Mouse (Mus musculus): ENCODE measurements around the gene Zfp592. TPM values are rescaled to one million over a fixed set of nuclear protein-coding genes. Genes with fewer than 3 reads are reported as not detected.

The Zfp592 gene
- polyA plus RNA-seq, 1 experiment = 21.8 TPM

DNA sequence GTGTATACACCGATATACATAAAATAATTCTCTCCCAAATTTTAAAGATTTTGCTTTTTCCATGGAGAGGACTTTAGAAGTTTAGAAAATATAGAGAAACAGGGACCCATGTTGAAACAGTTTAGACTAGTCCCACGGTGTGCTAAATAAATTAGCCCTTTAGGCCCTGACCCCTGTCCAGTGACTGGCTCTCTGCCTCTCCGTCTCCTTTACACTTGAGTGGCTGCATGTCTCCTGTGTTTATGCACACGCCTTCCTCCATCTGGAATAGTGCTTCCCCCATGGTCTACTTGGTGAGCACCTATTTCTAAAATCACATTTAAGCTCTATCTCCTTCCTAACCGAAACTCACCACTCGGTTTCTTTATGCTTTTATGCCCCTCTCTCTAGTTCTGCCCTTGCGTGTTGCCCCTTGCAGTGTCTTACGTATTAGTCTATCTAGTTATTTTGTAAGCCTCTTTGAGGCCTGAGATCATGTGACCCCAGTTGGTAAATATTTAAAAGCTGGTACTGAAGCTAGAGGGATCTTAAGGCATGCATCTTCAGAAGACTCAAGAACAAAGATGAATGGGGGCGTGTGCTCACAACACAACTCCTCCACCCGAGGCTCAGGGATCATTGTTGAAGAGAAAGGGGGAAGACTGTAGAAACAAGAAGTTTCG is 62.4 kb downstream of the Zfp592 start:
- Histone ChIP-seq H3K4me3 (ENCODE audit: low read depth, low read length) (no peak overlapping the region), H3K4me1 (ENCODE audit: control insufficient read depth, insufficient read depth, insufficient read length, low read length) (peaks cover 13% of the 10 kb centered on the region; the same call in 1 of the 2 replicates), H3K27ac (ENCODE audit: insufficient read depth, low read depth, low read length) (no peak overlapping the region), H3K27me3 (ENCODE audit: control insufficient read depth, insufficient read depth, low read length) (no peaks in the 10 kb centered on the region), H3K36me3 (ENCODE audit: control insufficient read depth, insufficient read depth, low read length) (no peaks in the 10 kb centered on the region)
- no peak for TF ChIP-seq CTCF (IDR thresholded peaks at IDR 0.05; ENCODE audit: extremely low read depth, insufficient read length, insufficient replicate concordance, low read depth, low read length)
- TF ChIP-seq POLR2A (IDR thresholded peaks at IDR 0.05; ENCODE audit: low read depth, low read length) = no peak
- WGBS = 80% methylated on average over 11 of the region's 11 CpGs

GRCm38 (mm10) chr7:81057471-81057870 is 64.0 kb downstream of the Zfp592 start, which contains the start of gene Alpk3:
Gene Alpk3, plus strand, starts transcription at chr7:81057600.
- no peaks in the 10 kb centered on the region for H3K36me3 ChIP-seq (ENCODE audit: control insufficient read depth, insufficient read depth, low read length)
- H3K27me3 ChIP-seq (ENCODE audit: control insufficient read depth, insufficient read depth, low read length) = no peaks in the 10 kb centered on the region
- H3K4me3 ChIP-seq (ENCODE audit: low read depth, low read length) = no peak within 1 kb of the TSS
- TF ChIP-seq POLR2A (IDR thresholded peaks at IDR 0.05; ENCODE audit: low read depth, low read length) = no peak
- TF ChIP-seq CTCF (IDR thresholded peaks at IDR 0.05; ENCODE audit: extremely low read depth, insufficient read length, insufficient replicate concordance, low read depth, low read length) = no peak
- H3K27ac ChIP-seq (ENCODE audit: insufficient read depth, low read depth, low read length) = no peak within 1 kb of the TSS
- WGBS = 58% methylated on average over 27 of the region's 27 CpGs
- H3K4me1 ChIP-seq (ENCODE audit: control insufficient read depth, insufficient read depth, insufficient read length, low read length) = peaks cover 13% of the 10 kb centered on the region; the same call in 1 of the 2 replicates

- 51% methylated on average over 6 of the region's 6 CpGs for WGBS
- TF ChIP-seq POLR2A (IDR thresholded peaks at IDR 0.05; ENCODE audit: low read depth, low read length) (no peak), CTCF (IDR thresholded peaks at IDR 0.05; ENCODE audit: extremely low read depth, insufficient read length, insufficient replicate concordance, low read depth, low read length) (no peak)
Observed at GRCm38 (mm10) chr7:81057901-81058711, 64.6 kb downstream of the Zfp592 start.

DNA sequence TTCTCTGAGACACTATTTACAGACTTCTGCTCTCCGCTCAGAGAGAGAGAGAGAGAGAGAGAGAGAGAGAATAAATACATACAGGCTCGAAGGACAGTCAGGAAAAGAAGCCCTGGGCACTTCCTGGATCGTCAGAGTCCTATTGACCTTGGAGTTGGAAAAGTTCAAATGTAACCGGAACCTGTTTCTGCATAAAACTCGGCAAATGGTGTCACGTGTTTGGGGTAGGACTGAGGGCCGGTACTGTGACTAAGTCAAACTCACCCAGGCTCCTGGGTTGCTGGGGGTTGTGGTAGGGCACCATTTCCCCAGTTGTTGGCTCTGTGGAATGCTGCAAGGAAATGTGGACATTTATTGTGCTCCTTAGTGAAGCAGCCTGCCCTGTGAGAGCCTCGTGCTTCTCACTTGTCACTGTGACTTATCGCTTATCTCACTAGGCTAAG is 65.3 kb downstream of the Zfp592 start:
- Histone ChIP-seq H3K36me3 (ENCODE audit: control insufficient read depth, insufficient read depth, low read length) (no peaks in the 10 kb centered on the region), H3K27me3 (ENCODE audit: control insufficient read depth, insufficient read depth, low read length) (no peaks in the 10 kb centered on the region), H3K27ac (ENCODE audit: insufficient read depth, low read depth, low read length) (no peak overlapping the region), H3K4me1 (ENCODE audit: control insufficient read depth, insufficient read depth, insufficient read length, low read length) (peaks cover 13% of the 10 kb centered on the region; the same call in 1 of the 2 replicates), H3K4me3 (ENCODE audit: low read depth, low read length) (no peak overlapping the region)
- TF ChIP-seq CTCF (IDR thresholded peaks at IDR 0.05; ENCODE audit: extremely low read depth, insufficient read length, insufficient replicate concordance, low read depth, low read length) (no peak), POLR2A (IDR thresholded peaks at IDR 0.05; ENCODE audit: low read depth, low read length) (no peak)
- WGBS = 30% methylated on average over 9 of the region's 9 CpGs

More at GRCm38 (mm10) chr7:81057901-81058711, 64.6 kb downstream of the Zfp592 start:
- Histone ChIP-seq H3K4me1 (ENCODE audit: control insufficient read depth, insufficient read depth, insufficient read length, low read length) (peaks cover 13% of the 10 kb centered on the region; the same call in 1 of the 2 replicates), H3K27me3 (ENCODE audit: control insufficient read depth, insufficient read depth, low read length) (no peaks in the 10 kb centered on the region), H3K36me3 (ENCODE audit: control insufficient read depth, insufficient read depth, low read length) (no peaks in the 10 kb centered on the region), H3K27ac (ENCODE audit: insufficient read depth, low read depth, low read length) (no peak overlapping the region), H3K4me3 (ENCODE audit: low read depth, low read length) (no peak overlapping the region)

GRCm38 (mm10) chr7:81059388-81059787 is 65.9 kb downstream of the Zfp592 start:
- TF ChIP-seq POLR2A (IDR thresholded peaks at IDR 0.05; ENCODE audit: low read depth, low read length) (no peak), CTCF (IDR thresholded peaks at IDR 0.05; ENCODE audit: extremely low read depth, insufficient read length, insufficient replicate concordance, low read depth, low read length) (no peak)
- WGBS = 70% methylated on average over 5 of the region's 5 CpGs
- Histone ChIP-seq H3K36me3 (ENCODE audit: control insufficient read depth, insufficient read depth, low read length) (no peaks in the 10 kb centered on the region), H3K27me3 (ENCODE audit: control insufficient read depth, insufficient read depth, low read length) (no peaks in the 10 kb centered on the region), H3K27ac (ENCODE audit: insufficient read depth, low read depth, low read length) (no peak overlapping the region), H3K4me1 (ENCODE audit: control insufficient read depth, insufficient read depth, insufficient read length, low read length) (peaks cover 13% of the 10 kb centered on the region; the same call in 1 of the 2 replicates), H3K4me3 (ENCODE audit: low read depth, low read length) (no peak overlapping the region)

DNA sequence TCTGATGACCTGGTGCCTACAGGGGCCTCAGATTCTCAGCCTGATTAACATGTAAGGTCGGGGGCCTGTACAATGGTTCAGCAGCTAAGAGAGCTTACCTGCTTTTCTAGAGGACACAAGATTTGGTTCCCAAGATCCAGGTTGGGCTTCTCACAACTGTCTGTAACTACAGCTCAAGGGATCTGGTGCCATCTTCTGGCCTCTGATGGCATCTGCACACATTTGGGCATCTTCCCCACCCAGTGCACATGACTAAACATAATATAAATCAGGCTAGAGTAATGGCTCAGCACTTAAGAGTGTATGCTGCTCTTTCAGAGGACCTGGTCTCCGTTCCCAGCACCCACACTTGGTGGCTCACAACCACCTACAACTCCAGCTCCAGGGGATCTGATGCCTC is 67.4 kb downstream of the Zfp592 start:
- no peak overlapping the region for H3K27ac ChIP-seq (ENCODE audit: insufficient read depth, low read depth, low read length)
- 76% methylated on average over 2 of the region's 2 CpGs for WGBS
- no peak for TF ChIP-seq POLR2A (IDR thresholded peaks at IDR 0.05; ENCODE audit: low read depth, low read length)
- TF ChIP-seq CTCF (IDR thresholded peaks at IDR 0.05; ENCODE audit: extremely low read depth, insufficient read length, insufficient replicate concordance, low read depth, low read length) = peak; percentile 66; the same call in 1 of the 2 replicates

GRCm38 (mm10) chr7:81061936-81062335 is 68.5 kb downstream of the Zfp592 start:
- peaks cover 13% of the 10 kb centered on the region; the same call in 1 of the 2 replicates for H3K4me1 ChIP-seq (ENCODE audit: control insufficient read depth, insufficient read depth, insufficient read length, low read length)
- no peaks in the 10 kb centered on the region for H3K27me3 ChIP-seq (ENCODE audit: control insufficient read depth, insufficient read depth, low read length)
- 82% methylated on average over 11 of the region's 11 CpGs for WGBS
- no peak overlapping the region for H3K27ac ChIP-seq (ENCODE audit: insufficient read depth, low read depth, low read length)
- no peak overlapping the region for H3K4me3 ChIP-seq (ENCODE audit: low read depth, low read length)
- TF ChIP-seq POLR2A (IDR thresholded peaks at IDR 0.05; ENCODE audit: low read depth, low read length) (no peak), CTCF (IDR thresholded peaks at IDR 0.05; ENCODE audit: extremely low read depth, insufficient read length, insufficient replicate concordance, low read depth, low read length) (no peak)
- no peaks in the 10 kb centered on the region for H3K36me3 ChIP-seq (ENCODE audit: control insufficient read depth, insufficient read depth, low read length)

More for the DNA sequence above, 67.4 kb downstream of the Zfp592 start:
- Histone ChIP-seq H3K36me3 (ENCODE audit: control insufficient read depth, insufficient read depth, low read length) (no peaks in the 10 kb centered on the region), H3K27me3 (ENCODE audit: control insufficient read depth, insufficient read depth, low read length) (no peaks in the 10 kb centered on the region), H3K4me1 (ENCODE audit: control insufficient read depth, insufficient read depth, insufficient read length, low read length) (peaks cover 13% of the 10 kb centered on the region; the same call in 1 of the 2 replicates), H3K4me3 (ENCODE audit: low read depth, low read length) (no peak overlapping the region)

Measured in small intestine, adult 2 months (tissue).